8 mouse cellular contexts compared by ENCODE assay signal in genomic region chr19:5601752-5602541, GRCm38 (mm10). TPM values are rescaled to one million over a fixed set of nuclear protein-coding genes. Genes with fewer than 3 reads are reported as not detected.
DNase-seq lines count a peak whose midpoint lies in the region; ATAC-seq and TF ChIP-seq lines count a peak whose summit lies in the region.

Gene Rnaseh2c (plus strand): TSS chr19:5601873.

- no peak for TF ChIP-seq CTCF in bone marrow macrophage, adult 2 months (IDR thresholded peaks at IDR 0.05; ENCODE audit: low read depth, low read length)
- TF ChIP-seq CTCF in embryonic fibroblast, embryonic 13.5 days (IDR thresholded peaks at IDR 0.05; ENCODE audit: borderline replicate concordance, insufficient read depth, low read length) = no peak

- H3K79me2 ChIP-seq in myocyte (ENCODE audit: control insufficient read depth, insufficient read depth) = no peaks in the 10 kb centered on the region

- H3ac ChIP-seq in myocyte (ENCODE audit: control insufficient read depth, insufficient read length) = peak within 1 kb of the TSS; percentile 28

- WGBS in heart, embryonic 10.5 days = under 1% methylated on average over 64 of the region's 64 CpGs
- under 1% methylated on average over 64 of the region's 64 CpGs for WGBS in kidney, embryonic 15.5 days

- no peak for TF ChIP-seq POLR2A in bone marrow macrophage, adult 2 months (IDR thresholded peaks at IDR 0.05; ENCODE audit: borderline replicate concordance, low read depth, low read length)
- TF ChIP-seq POLR2A in embryonic fibroblast, embryonic 13.5 days (IDR thresholded peaks at IDR 0.05; ENCODE audit: low read depth, low read length) = peak; percentile 76
- peak; percentile 75 for TF ChIP-seq POLR2A in myocyte (IDR thresholded peaks at IDR 0.05; ENCODE audit: insufficient read length, low read depth)

- H3K4me3 ChIP-seq in bone marrow macrophage, adult 2 months (ENCODE audit: insufficient read depth, low read length) = peak within 1 kb of the TSS; percentile 94
- peak within 1 kb of the TSS; percentile 68 for H3K4me3 ChIP-seq in embryonic fibroblast, embryonic 13.5 days (ENCODE audit: insufficient read depth, low read length)
- H3K4me3 ChIP-seq in heart, embryonic 10.5 days = peak within 1 kb of the TSS; percentile 95
- peak within 1 kb of the TSS; percentile 71 for H3K4me3 ChIP-seq in kidney, embryonic 15.5 days (replicated peaks)
- H3K4me3 ChIP-seq in myocyte = peak within 1 kb of the TSS; percentile 60

- H3K4me2 ChIP-seq in kidney, embryonic 15.5 days = peak within 1 kb of the TSS; percentile 71
- H3K4me2 ChIP-seq in myocyte (ENCODE audit: low read depth) = peak within 1 kb of the TSS; percentile 89

- DNase-seq in B cell, adult 2 months = peak; percentile 75 to 78
- DNase-seq in heart, embryonic 10.5 days (ENCODE audit: low spot score) = peak; percentile 94
- DNase-seq in liver = peak; percentile 85
- DNase-seq in splenic B cell, adult 2 months (ENCODE audit: low read depth, low spot score) = peak; percentile 86

- peak within 1 kb of the TSS; percentile 79 for H3K9ac ChIP-seq in kidney, embryonic 15.5 days

- no peaks in the 10 kb centered on the region for H3K27me3 ChIP-seq in heart, embryonic 10.5 days (ENCODE audit: insufficient read depth, poor library complexity, severe bottlenecking)
- H3K27me3 ChIP-seq in kidney, embryonic 15.5 days = no peaks in the 10 kb centered on the region
- H3K27me3 ChIP-seq in myocyte (ENCODE audit: control insufficient read depth, insufficient read depth, insufficient read length) = no peaks in the 10 kb centered on the region
- H3K27me3 ChIP-seq in splenic B cell, adult 2 months (ENCODE audit: control insufficient read depth, insufficient read depth, low read length, poor library complexity, severe bottlenecking) = no peaks in the 10 kb centered on the region

- H3K4me1 ChIP-seq in bone marrow macrophage, adult 2 months (ENCODE audit: control insufficient read depth, insufficient read depth, low read length) = peaks cover 17% of the 10 kb centered on the region
- no peaks in the 10 kb centered on the region for H3K4me1 ChIP-seq in embryonic fibroblast, embryonic 13.5 days (ENCODE audit: control insufficient read depth, insufficient read depth, low read length)
- H3K4me1 ChIP-seq in heart, embryonic 10.5 days = peaks cover 16% of the 10 kb centered on the region
- peaks cover 14% of the 10 kb centered on the region for H3K4me1 ChIP-seq in kidney, embryonic 15.5 days

- peak within 1 kb of the TSS; percentile 39 for H3K27ac ChIP-seq in bone marrow macrophage, adult 2 months (ENCODE audit: insufficient read depth, low read depth, low read length)
- H3K27ac ChIP-seq in embryonic fibroblast, embryonic 13.5 days (ENCODE audit: insufficient read depth, low read length) = no peak within 1 kb of the TSS
- H3K27ac ChIP-seq in heart, embryonic 10.5 days = peak within 1 kb of the TSS; percentile 92
- peak within 1 kb of the TSS; percentile 89 for H3K27ac ChIP-seq in kidney, embryonic 15.5 days

- peaks cover 43% of the 10 kb centered on the region for H3K36me3 ChIP-seq in heart, embryonic 10.5 days
- peaks cover 43% of the 10 kb centered on the region for H3K36me3 ChIP-seq in kidney, embryonic 15.5 days
- H3K36me3 ChIP-seq in myocyte (ENCODE audit: control insufficient read depth, insufficient read depth) = peaks cover 21% of the 10 kb centered on the region
- H3K36me3 ChIP-seq in splenic B cell, adult 2 months (ENCODE audit: control insufficient read depth, insufficient read depth, low read length, poor library complexity, severe bottlenecking) = peaks cover 6% of the 10 kb centered on the region

- no peaks in the 10 kb centered on the region for H3K9me3 ChIP-seq in heart, embryonic 10.5 days
- H3K9me3 ChIP-seq in kidney, embryonic 15.5 days (replicated peaks) = no peaks in the 10 kb centered on the region

- ATAC-seq in kidney, embryonic 15.5 days (replicated peaks; ENCODE audit: low FRiP score) = peak; percentile 87

TF ChIP-seq in myocyte, 11 proteins besides CTCF, POLR2A, EP300 and RAD21:
- TF ChIP-seq USF1 (IDR thresholded peaks at IDR 0.05; ENCODE audit: low read depth) (no peak), TCF12 (IDR thresholded peaks at IDR 0.05; ENCODE audit: insufficient read depth, poor library complexity, severe bottlenecking) (no peak), MAX (IDR thresholded peaks at IDR 0.05; ENCODE audit: low read depth) (no peak), CEBPB (IDR thresholded peaks at IDR 0.05; ENCODE audit: insufficient read depth, poor library complexity, severe bottlenecking) (no peak), SRF (IDR thresholded peaks at IDR 0.05; ENCODE audit: control insufficient read depth, insufficient read length, low read depth) (no peak), POLR2AphosphoS2 (IDR thresholded peaks at IDR 0.05; ENCODE audit: insufficient read length, low read depth) (peak; percentile 87), MYOG (IDR thresholded peaks at IDR 0.05; ENCODE audit: control insufficient read depth in 1 of 3, insufficient read depth in 1 of 3, insufficient read length in 2 of 3, low read depth in 2 of 3) (no peak), MYOD1 (IDR thresholded peaks at IDR 0.05; ENCODE audit: control insufficient read depth in 1 of 3, insufficient read length in 2 of 3, low read depth in 2 of 3) (peak in 1 of 3 experiments; percentile 5), TCF3 (IDR thresholded peaks at IDR 0.05; ENCODE audit: insufficient read length, low read depth) (no peak), E2F4 (IDR thresholded peaks at IDR 0.05; ENCODE audit: insufficient read depth) (peak; percentile 89), REST (IDR thresholded peaks at IDR 0.05; ENCODE audit: insufficient read depth, insufficient read length) (no peak)

RNA-seq across cellular contexts. Expression of gene Rnaseh2c, which starts in this region (rescaled TPM):
- polyA plus RNA-seq in bone marrow macrophage, adult 2 months (2012; ENCODE audit: insufficient read depth, insufficient read length, missing spikeins) = 82.4 and 102 TPM in 2 replicates
- polyA plus RNA-seq in embryonic fibroblast, embryonic 13.5 days (2011; ENCODE audit: insufficient read length, low read depth, missing spikeins) = 36.9 and 38.5 TPM in 2 replicates
- 113 and 142 TPM in 2 replicates for polyA plus RNA-seq in heart, embryonic 10.5 days (2016; fragmentation: Nextera tagmentation; extraction: Ambion mirVana)
- polyA plus RNA-seq in kidney, embryonic 15.5 days (2015; fragmentation: Nextera tagmentation; extraction: Ambion mirVana) = 158 and 163 TPM in 2 replicates
- polyA plus RNA-seq in myocyte (2012; fragmentation: generic; extraction: Trizol) = 31.9 TPM
